Mouse (Mus musculus) splenic B cell, adult 2 months (primary cell): ENCODE data around the gene C1qtnf1.

Experiments used
- DNase-seq: peaks from one replicate; pipeline ENCODE4 v3.0.0-alpha.2; 2011; ENCODE audit warnings: low read depth, low spot score
- H3K27me3 ChIP-seq: 2 replicates; pipeline ENCODE4 v1.6.1; 2012; ENCODE audit warnings: mild to moderate bottlenecking, low read length, moderate library complexity, mixed read lengths; ENCODE audit not compliant: control insufficient read depth, poor library complexity, insufficient read depth, severe bottlenecking
- H3K36me3 ChIP-seq: 2 replicates; pipeline ENCODE4 v1.6.1; 2012; ENCODE audit warnings: mild to moderate bottlenecking, low read length, moderate library complexity, mixed read lengths; ENCODE audit not compliant: control insufficient read depth, poor library complexity, insufficient read depth, severe bottlenecking

Gene C1qtnf1

GRCm38 (mm10) chr11:118405311-118405710 is 22.7 kb upstream of the C1qtnf1 start:
- no peak for DNase-seq
- Histone ChIP-seq H3K36me3 (peaks cover 2% of the 10 kb centered on the region; the same call in 1 of the 2 replicates), H3K27me3 (no peaks in the 10 kb centered on the region)

GRCm38 (mm10) chr11:118406521-118406920 is 21.5 kb upstream of the C1qtnf1 start:
- no peak for DNase-seq
- peaks cover 4% of the 10 kb centered on the region; the same call in 1 of the 2 replicates for H3K36me3 ChIP-seq
- no peaks in the 10 kb centered on the region for H3K27me3 ChIP-seq

GRCm38 (mm10) chr11:118407318-118407910 is 20.6 kb upstream of the C1qtnf1 start:
- Histone ChIP-seq H3K36me3 (peaks cover 4% of the 10 kb centered on the region; the same call in 1 of the 2 replicates), H3K27me3 (no peaks in the 10 kb centered on the region)
- DNase-seq = no peak

- Histone ChIP-seq H3K27me3 (no peaks in the 10 kb centered on the region), H3K36me3 (peaks cover 4% of the 10 kb centered on the region; the same call in 1 of the 2 replicates)
- no peak for DNase-seq
Measured at GRCm38 (mm10) chr11:118408051-118408740, 19.8 kb upstream of the C1qtnf1 start.

GRCm38 (mm10) chr11:118409106-118410072 is 18.6 kb upstream of the C1qtnf1 start:
- H3K27me3 ChIP-seq = no peaks in the 10 kb centered on the region
- H3K36me3 ChIP-seq = peaks cover 4% of the 10 kb centered on the region; the same call in 1 of the 2 replicates
- no peak for DNase-seq

GRCm38 (mm10) chr11:118410073-118410444 is 17.9 kb upstream of the C1qtnf1 start:
- H3K27me3 ChIP-seq = no peaks in the 10 kb centered on the region
- peaks cover 4% of the 10 kb centered on the region for H3K36me3 ChIP-seq
- DNase-seq = no peak

GRCm38 (mm10) chr11:118410479-118410878 is 17.5 kb upstream of the C1qtnf1 start:
- peaks cover 8% of the 10 kb centered on the region for H3K36me3 ChIP-seq
- DNase-seq = no peak
- H3K27me3 ChIP-seq = no peaks in the 10 kb centered on the region

GRCm38 (mm10) chr11:118411271-118411670 is 16.7 kb upstream of the C1qtnf1 start:
- no peak for DNase-seq
- H3K36me3 ChIP-seq = peaks cover 8% of the 10 kb centered on the region
- H3K27me3 ChIP-seq = no peaks in the 10 kb centered on the region

GRCm38 (mm10) chr11:118412601-118413000 is 15.4 kb upstream of the C1qtnf1 start:
- H3K27me3 ChIP-seq = no peaks in the 10 kb centered on the region
- DNase-seq = no peak
- peaks cover 6% of the 10 kb centered on the region for H3K36me3 ChIP-seq

GRCm38 (mm10) chr11:118413055-118413454 is 14.9 kb upstream of the C1qtnf1 start:
- no peaks in the 10 kb centered on the region for H3K27me3 ChIP-seq
- peaks cover 6% of the 10 kb centered on the region for H3K36me3 ChIP-seq

GRCm38 (mm10) chr11:118414270-118414669 is 13.7 kb upstream of the C1qtnf1 start:
- DNase-seq = no peak
- no peaks in the 10 kb centered on the region for H3K27me3 ChIP-seq
- peaks cover 6% of the 10 kb centered on the region for H3K36me3 ChIP-seq

More at GRCm38 (mm10) chr11:118413055-118413454, 14.9 kb upstream of the C1qtnf1 start:
- DNase-seq = no peak

GRCm38 (mm10) chr11:118415630-118416029 is 12.4 kb upstream of the C1qtnf1 start:
- peaks cover 6% of the 10 kb centered on the region for H3K36me3 ChIP-seq
- no peaks in the 10 kb centered on the region for H3K27me3 ChIP-seq
- no peak for DNase-seq

- DNase-seq = no peak
- Histone ChIP-seq H3K36me3 (peaks cover 6% of the 10 kb centered on the region), H3K27me3 (no peaks in the 10 kb centered on the region)
Measured at GRCm38 (mm10) chr11:118416046-118416445, 12.0 kb upstream of the C1qtnf1 start.

GRCm38 (mm10) chr11:118417496-118417895 is 10.5 kb upstream of the C1qtnf1 start:
- H3K27me3 ChIP-seq = no peaks in the 10 kb centered on the region
- DNase-seq = no peak
- H3K36me3 ChIP-seq = peaks cover 4% of the 10 kb centered on the region; the same call in 1 of the 2 replicates
